Mouse (Mus musculus): ENCODE measurements at regions not wholly inside any gene's neighbourhood (a gene's known extent, or its start where the extent isn't known, plus 50 kb on each side); places are given as distances from the start of the nearest gene placed in this dataset.
A peak's percentile ranks its signal among the peaks of the same experiment; 100 is the strongest.

DNA sequence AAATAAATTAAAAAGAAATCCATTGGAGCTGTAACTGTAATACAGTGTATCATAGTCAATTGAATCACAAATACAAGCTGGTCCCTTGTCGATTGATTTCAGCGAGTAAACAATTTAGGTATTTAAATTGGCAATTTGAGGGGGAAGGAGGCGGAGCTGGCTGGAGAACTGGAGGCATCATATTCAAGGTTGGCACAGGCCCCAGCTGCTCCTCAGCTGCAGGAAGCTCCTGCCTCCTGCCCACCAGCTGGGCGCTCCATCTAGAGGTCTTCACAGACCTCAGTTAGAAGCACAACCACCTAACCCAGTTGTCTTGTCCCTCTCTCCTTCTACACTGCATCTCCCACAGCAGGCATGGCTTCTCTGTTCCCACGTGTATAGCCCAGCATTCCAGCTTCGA lies 292.6 kb downstream of the Mroh4 start:
- Histone ChIP-seq H3K4me3 (no peak overlapping the region), H3K27me3 (no peaks in the 10 kb centered on the region), H3K4me2 (no peak overlapping the region), H3K36me3 (no peaks in the 10 kb centered on the region), H3K4me1 (replicated peaks) (0 out of 2 replicates have a peak, but pooled peaks cover 8% of the 10 kb centered on the region), H3K9me3 (no peaks in the 10 kb centered on the region), H3K27ac (0 out of 2 replicates have a peak overlapping the region, but pooled peaks have one; percentile 13), H3K9ac (no peak overlapping the region)
- WGBS = 73% methylated on average over 6 of the region's 6 CpGs
- no peak for ATAC-seq (ENCODE audit: low FRiP score)

DNA sequence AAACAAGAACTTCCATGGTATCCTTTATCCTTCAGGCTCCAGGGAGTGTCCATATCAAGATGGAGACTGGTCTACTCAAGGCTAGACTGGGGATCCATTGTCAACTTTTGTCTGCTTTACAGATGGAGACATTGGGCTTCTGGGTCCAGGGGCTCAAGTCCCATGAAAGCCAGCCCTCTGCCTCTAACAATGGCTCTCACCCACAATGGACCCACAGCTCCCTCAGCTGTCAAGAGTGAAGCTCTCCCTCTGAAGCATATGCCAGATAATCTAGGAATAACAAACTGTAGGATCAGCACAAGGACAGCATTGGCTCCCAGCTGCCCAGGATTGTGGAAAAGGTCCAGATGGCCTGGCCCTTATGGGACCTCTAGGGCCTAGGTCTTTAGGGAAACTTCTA lies 302.3 kb downstream of the Mroh4 start:
- H3K27ac ChIP-seq = no peak overlapping the region
- no peak overlapping the region for H3K9ac ChIP-seq
- H3K9me3 ChIP-seq = no peaks in the 10 kb centered on the region
- no peak for ATAC-seq (ENCODE audit: low FRiP score)
- no peaks in the 10 kb centered on the region for H3K27me3 ChIP-seq
- no peak overlapping the region for H3K4me3 ChIP-seq
- peaks cover 12% of the 10 kb centered on the region; the same call in 1 of the 2 replicates for H3K4me1 ChIP-seq (replicated peaks)
- H3K36me3 ChIP-seq = no peaks in the 10 kb centered on the region
- no peak overlapping the region for H3K4me2 ChIP-seq

DNA sequence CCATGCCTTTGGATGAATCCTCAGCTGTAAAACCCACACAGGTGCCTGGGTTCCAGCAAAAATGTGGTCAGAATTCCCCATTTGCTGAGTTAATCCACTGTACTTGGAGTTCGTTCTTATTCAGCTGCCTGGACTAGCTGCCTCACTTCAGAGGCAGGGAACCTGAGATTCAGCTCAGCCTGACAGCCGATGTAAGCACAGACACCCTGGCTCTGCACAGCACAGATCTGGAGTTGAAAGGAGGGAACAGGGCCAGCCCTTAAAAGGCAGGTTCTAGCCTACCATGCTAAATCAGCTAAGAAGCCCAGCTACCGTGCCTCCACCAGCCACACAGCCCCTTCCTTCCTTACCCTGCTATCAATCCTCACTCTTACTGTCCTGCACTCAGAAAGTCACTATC lies 306.0 kb downstream of the Mroh4 start:
- ATAC-seq (ENCODE audit: low FRiP score) = no peak
- 72% methylated on average over 3 of the region's 3 CpGs for WGBS
- no peak overlapping the region for H3K9ac ChIP-seq
- 0 out of 2 replicates have a peak, but pooled peaks cover 2% of the 10 kb centered on the region for H3K27me3 ChIP-seq
- no peak overlapping the region for H3K27ac ChIP-seq
- no peaks in the 10 kb centered on the region for H3K36me3 ChIP-seq
- peaks cover 23% of the 10 kb centered on the region for H3K4me1 ChIP-seq (replicated peaks)
- H3K9me3 ChIP-seq = no peaks in the 10 kb centered on the region
- H3K4me2 ChIP-seq = no peak overlapping the region
- no peak overlapping the region for H3K4me3 ChIP-seq

DNA sequence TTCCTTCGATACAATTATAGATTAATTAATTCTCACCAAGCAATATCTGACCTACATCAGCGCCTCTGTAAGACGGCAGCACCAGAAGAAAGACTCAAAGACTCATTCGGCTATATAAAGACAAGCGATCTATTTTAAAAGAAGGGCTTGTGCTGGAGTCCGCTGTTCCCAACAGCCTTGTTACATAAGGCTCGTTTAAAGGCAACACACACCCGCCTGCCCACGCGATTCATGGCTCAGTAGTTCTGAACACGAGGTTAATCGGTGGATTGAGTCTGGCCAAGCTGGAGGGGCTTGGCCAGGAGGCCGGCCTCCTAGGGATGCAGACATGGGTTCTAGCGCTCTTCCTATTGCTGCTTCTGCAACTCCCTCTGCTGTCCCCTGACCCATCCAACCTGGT lies 306.9 kb downstream of the Mroh4 start:
- no peak for ATAC-seq (ENCODE audit: low FRiP score)
- WGBS = 47% methylated on average over 14 of the region's 14 CpGs

DNA sequence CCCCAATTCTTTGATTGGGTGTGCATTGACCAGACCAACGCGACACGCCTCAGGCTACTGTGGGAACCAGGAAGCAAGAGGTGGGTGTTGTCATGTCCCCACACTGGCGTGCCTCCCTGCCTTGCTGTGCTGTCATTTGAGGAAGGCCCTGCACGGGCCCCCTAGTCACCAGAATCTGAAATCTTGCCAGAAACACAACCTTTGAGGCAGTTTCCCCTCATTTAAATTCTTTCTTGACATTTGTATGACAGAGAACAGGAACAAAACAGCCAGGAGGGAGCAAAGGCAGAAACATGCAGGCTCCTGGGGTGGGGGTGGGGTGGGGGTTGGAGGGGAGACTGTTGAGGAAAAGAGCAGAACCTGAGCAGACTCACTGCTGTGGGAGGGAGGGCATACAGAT lies 309.5 kb downstream of the Mroh4 start:
- Histone ChIP-seq H3K4me2 (no peak overlapping the region), H3K4me1 (replicated peaks) (peaks cover 36% of the 10 kb centered on the region), H3K27me3 (0 out of 2 replicates have a peak, but pooled peaks cover 2% of the 10 kb centered on the region), H3K4me3 (no peak overlapping the region), H3K9me3 (no peaks in the 10 kb centered on the region), H3K27ac (no peak overlapping the region), H3K9ac (no peak overlapping the region), H3K36me3 (no peaks in the 10 kb centered on the region)
- ATAC-seq (ENCODE audit: low FRiP score) = no peak
- WGBS = 61% methylated on average over 5 of the region's 5 CpGs

More for the DNA sequence above, 306.9 kb downstream of the Mroh4 start:
- no peak overlapping the region for H3K9ac ChIP-seq
- H3K27me3 ChIP-seq = 0 out of 2 replicates have a peak, but pooled peaks cover 2% of the 10 kb centered on the region
- H3K9me3 ChIP-seq = no peaks in the 10 kb centered on the region
- peaks cover 26% of the 10 kb centered on the region for H3K4me1 ChIP-seq (replicated peaks)
- H3K4me3 ChIP-seq = no peak overlapping the region
- no peak overlapping the region for H3K4me2 ChIP-seq
- no peak overlapping the region for H3K27ac ChIP-seq
- H3K36me3 ChIP-seq = no peaks in the 10 kb centered on the region

DNA sequence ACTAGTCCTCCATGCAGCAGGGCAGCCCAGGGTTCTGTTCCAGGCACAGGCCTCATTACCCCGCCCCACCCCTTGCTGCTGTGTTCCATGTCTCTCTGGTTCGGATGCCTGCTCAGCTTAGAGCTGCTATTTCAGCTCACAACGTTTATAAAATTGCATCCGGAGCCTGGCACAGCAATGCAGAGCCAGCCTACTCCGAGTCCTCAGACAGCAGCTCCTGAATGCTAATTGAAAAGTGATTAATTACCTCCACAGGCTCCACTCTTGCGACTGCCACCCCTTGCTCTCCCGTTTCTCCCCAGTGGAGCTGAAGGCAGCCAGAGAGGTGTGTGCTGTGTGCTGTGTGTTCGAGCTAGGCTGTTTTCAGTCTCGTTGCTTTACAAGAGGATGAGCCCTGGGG lies 310.6 kb downstream of the Mroh4 start:
- no peaks in the 10 kb centered on the region for H3K36me3 ChIP-seq
- 27% methylated on average over 9 of the region's 9 CpGs for WGBS
- peak; percentile 60; the same call in 1 of the 2 replicates for ATAC-seq (ENCODE audit: low FRiP score)
- H3K9ac ChIP-seq = no peak overlapping the region
- no peak overlapping the region for H3K4me2 ChIP-seq
- H3K27me3 ChIP-seq = 0 out of 2 replicates have a peak, but pooled peaks cover 2% of the 10 kb centered on the region
- no peak overlapping the region for H3K4me3 ChIP-seq
- peaks cover 41% of the 10 kb centered on the region for H3K4me1 ChIP-seq (replicated peaks)
- H3K9me3 ChIP-seq = no peaks in the 10 kb centered on the region
- H3K27ac ChIP-seq = peak overlapping the region; percentile 73

DNA sequence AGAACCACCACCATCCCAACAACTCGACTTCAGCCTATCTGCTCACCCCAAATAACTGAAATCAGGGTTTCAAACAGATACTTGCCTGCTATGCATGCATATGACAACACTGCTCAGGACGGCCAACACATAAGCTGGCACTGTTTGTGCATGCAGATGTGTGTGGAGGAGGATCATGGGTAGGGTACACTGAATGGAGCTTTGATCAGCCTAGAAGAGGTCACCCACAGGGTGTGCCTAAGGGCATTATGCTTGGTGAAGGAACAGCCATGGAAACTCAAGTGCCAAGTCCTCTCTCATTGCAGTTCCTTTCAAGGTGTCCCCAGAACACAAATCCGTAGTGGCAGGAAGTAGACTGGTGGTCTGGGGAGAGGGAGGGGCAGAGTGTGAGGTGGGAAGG lies 316.7 kb downstream of the Mroh4 start:
- no peak overlapping the region for H3K4me2 ChIP-seq
- H3K36me3 ChIP-seq = no peaks in the 10 kb centered on the region
- H3K4me3 ChIP-seq = no peak overlapping the region
- H3K4me1 ChIP-seq (replicated peaks) = peaks cover 34% of the 10 kb centered on the region
- H3K27me3 ChIP-seq = 0 out of 2 replicates have a peak, but pooled peaks cover 4% of the 10 kb centered on the region
- no peak for ATAC-seq (ENCODE audit: low FRiP score)
- no peak overlapping the region for H3K27ac ChIP-seq
- 66% methylated on average over 3 of the region's 3 CpGs for WGBS
- no peak overlapping the region for H3K9ac ChIP-seq
- no peaks in the 10 kb centered on the region for H3K9me3 ChIP-seq

DNA sequence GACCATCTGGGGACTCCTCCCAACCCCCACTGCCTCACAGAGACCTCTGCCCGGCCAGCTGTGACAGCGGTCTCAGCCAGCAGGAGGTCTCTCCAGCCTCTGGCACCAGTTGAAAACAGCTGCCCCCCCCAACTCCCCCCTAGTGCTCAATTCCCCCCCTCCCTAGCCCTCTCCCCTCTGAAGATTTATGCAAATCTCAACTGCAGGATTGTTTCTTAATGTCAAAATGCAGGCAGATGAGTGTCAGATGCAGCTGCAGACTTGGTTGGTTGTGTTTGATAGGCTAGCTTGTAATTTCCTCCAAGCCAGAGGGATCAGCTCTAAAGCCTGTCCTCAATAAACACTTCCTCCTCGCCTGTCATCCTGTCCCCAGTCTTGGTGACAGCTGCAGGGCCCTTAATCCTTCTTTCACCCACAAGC lies 317.7 kb downstream of the Mroh4 start:
- WGBS = 16% methylated on average over 3 of the region's 3 CpGs
- ATAC-seq (ENCODE audit: low FRiP score) = no peak
- no peak overlapping the region for H3K9ac ChIP-seq
- no peaks in the 10 kb centered on the region for H3K36me3 ChIP-seq
- H3K27me3 ChIP-seq = 0 out of 2 replicates have a peak, but pooled peaks cover 4% of the 10 kb centered on the region
- H3K9me3 ChIP-seq = no peaks in the 10 kb centered on the region
- H3K27ac ChIP-seq = 0 out of 2 replicates have a peak overlapping the region, but pooled peaks have one; percentile 13
- peaks cover 34% of the 10 kb centered on the region for H3K4me1 ChIP-seq (replicated peaks)
- no peak overlapping the region for H3K4me2 ChIP-seq
- no peak overlapping the region for H3K4me3 ChIP-seq

DNA sequence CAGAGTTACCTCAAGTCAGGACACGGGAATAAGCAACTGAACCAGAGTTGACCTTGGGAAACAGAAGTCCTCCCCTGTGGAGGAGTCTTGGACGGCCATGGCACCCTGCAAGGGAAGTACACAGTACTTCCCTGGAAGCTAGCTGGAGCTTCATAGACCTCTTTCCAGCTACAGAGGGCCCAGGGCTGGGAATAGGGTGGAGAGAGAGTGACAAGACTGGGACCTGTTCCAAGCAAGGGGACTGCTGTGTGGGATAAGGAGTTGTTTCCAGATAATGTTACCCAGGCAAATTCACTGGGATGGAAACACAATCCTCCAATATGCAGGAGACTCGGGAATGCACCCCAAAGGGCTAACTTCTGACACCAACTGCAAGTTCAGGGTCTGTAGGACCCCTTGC lies 325.1 kb downstream of the Mroh4 start:
- Histone ChIP-seq H3K9ac (no peak overlapping the region), H3K4me3 (no peak overlapping the region), H3K4me2 (no peak overlapping the region), H3K27me3 (no peaks in the 10 kb centered on the region), H3K4me1 (replicated peaks) (no peaks in the 10 kb centered on the region), H3K27ac (no peak overlapping the region), H3K9me3 (no peaks in the 10 kb centered on the region), H3K36me3 (no peaks in the 10 kb centered on the region)
- WGBS = 56% methylated on average over 3 of the region's 3 CpGs
- no peak for ATAC-seq (ENCODE audit: low FRiP score)

DNA sequence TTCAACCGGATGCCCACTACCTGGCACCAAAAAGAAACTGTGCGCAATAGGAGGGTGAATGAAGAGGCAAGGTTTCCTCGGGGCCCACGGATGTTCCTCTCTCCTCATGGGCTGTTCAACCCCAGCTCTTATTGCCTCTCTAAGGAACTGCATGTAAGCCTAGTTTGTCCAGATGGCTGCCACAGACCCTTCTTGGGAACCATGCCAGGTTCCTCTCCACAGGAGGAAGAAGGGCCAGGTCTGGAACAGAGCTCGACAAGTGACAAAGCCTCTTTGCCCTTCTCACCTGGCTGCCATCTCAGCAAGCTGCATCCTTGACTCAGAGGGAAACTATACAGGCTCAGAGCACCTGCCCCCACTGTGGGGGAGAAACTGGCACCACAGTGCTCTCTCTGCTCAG lies 329.6 kb downstream of the Mroh4 start:
- H3K4me1 ChIP-seq (replicated peaks) = no peaks in the 10 kb centered on the region
- 0 out of 2 replicates have a peak, but pooled peaks cover 3% of the 10 kb centered on the region for H3K27me3 ChIP-seq
- H3K4me3 ChIP-seq = no peak overlapping the region
- 87% methylated on average over 5 of the region's 5 CpGs for WGBS
- H3K27ac ChIP-seq = no peak overlapping the region
- no peaks in the 10 kb centered on the region for H3K36me3 ChIP-seq
- ATAC-seq (ENCODE audit: low FRiP score) = no peak
- no peak overlapping the region for H3K9ac ChIP-seq
- H3K9me3 ChIP-seq = no peaks in the 10 kb centered on the region
- no peak overlapping the region for H3K4me2 ChIP-seq

DNA sequence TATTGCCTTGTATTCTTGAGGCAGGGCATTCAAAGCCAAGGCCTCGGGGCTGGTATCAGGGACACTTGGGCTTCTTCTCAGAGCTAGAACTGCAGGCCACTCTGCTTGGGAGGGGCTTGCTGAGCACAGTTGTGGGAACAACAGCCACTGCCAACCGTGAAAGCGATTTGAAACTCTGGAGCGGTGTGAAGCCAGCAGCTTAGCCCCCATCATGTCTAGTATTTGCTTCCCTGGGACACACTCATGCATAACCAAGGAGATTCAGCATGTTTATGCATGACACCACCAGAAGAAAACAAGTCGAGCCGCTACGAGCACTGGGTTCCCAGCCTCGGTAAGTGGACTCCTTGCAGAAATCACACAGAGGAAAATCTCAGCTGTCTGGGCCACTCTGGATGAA lies 339.9 kb downstream of the Mroh4 start:
- Histone ChIP-seq H3K9me3 (no peaks in the 10 kb centered on the region), H3K4me2 (no peak overlapping the region), H3K27ac (peak overlapping the region; percentile 13; the same call in 1 of the 2 replicates), H3K27me3 (no peaks in the 10 kb centered on the region), H3K4me3 (no peak overlapping the region), H3K9ac (no peak overlapping the region), H3K36me3 (no peaks in the 10 kb centered on the region), H3K4me1 (replicated peaks) (peaks cover 37% of the 10 kb centered on the region)
- 34% methylated on average over 8 of the region's 8 CpGs for WGBS
- ATAC-seq (ENCODE audit: low FRiP score) = no peak

DNA sequence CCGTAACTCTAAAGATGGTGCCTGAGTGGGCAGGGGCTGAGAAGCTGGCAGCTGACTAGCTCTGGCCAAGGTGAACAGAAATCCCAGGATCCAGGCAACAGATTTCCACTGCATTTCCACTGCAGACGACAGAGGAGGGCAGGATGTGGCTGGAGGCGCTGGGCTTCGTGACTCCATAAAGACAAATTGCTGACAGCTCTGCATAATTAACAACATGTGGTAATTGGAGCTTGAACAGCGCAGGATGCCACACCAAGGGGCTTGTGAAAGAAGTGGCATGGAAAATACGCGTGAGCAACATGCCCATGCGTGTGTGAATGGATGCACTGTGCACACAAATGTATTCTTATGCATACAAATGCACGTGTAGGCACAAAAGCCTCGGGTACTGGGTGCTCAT lies 341.5 kb downstream of the Mroh4 start:
- H3K9ac ChIP-seq = no peak overlapping the region
- H3K4me1 ChIP-seq (replicated peaks) = peaks cover 40% of the 10 kb centered on the region
- H3K27ac ChIP-seq = peak overlapping the region; percentile 64
- H3K4me3 ChIP-seq = no peak overlapping the region
- no peak overlapping the region for H3K4me2 ChIP-seq
- ATAC-seq (ENCODE audit: low FRiP score) = peak; percentile 26; the same call in 1 of the 2 replicates
- 52% methylated on average over 10 of the region's 10 CpGs for WGBS
- H3K9me3 ChIP-seq = no peaks in the 10 kb centered on the region
- no peaks in the 10 kb centered on the region for H3K36me3 ChIP-seq
- H3K27me3 ChIP-seq = 0 out of 2 replicates have a peak, but pooled peaks cover 1% of the 10 kb centered on the region

DNA sequence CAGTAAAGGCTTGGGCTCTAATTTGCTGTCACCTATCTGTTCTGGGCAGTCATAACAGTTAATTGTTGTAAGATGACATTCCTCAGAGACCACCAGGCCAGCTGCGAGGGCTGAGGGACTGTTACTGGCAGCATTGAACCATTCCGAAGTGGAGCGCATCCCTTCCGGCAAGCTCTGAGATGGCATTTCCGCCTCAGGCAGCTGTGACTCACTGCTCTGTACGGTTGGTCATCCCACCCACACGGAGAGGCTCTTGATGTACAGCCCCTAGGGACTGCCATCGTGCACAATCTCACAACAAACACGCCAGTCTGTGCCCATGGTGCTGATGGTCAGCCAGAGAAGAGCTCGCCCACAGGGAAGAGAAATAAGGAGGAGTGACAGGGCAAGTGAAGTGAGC lies 342.0 kb downstream of the Mroh4 start:
- 68% methylated on average over 10 of the region's 10 CpGs for WGBS

More for the DNA sequence above, 342.0 kb downstream of the Mroh4 start:
- peaks cover 43% of the 10 kb centered on the region for H3K4me1 ChIP-seq (replicated peaks)
- H3K4me3 ChIP-seq = no peak overlapping the region
- H3K36me3 ChIP-seq = no peaks in the 10 kb centered on the region
- ATAC-seq (ENCODE audit: low FRiP score) = no peak; the same call in 1 of the 2 replicates
- H3K27ac ChIP-seq = peak overlapping the region; percentile 64
- 0 out of 2 replicates have a peak, but pooled peaks cover 3% of the 10 kb centered on the region for H3K27me3 ChIP-seq
- no peak overlapping the region for H3K9ac ChIP-seq
- H3K4me2 ChIP-seq = no peak overlapping the region
- no peaks in the 10 kb centered on the region for H3K9me3 ChIP-seq

Measured in hindbrain, embryonic 13.5 days (tissue).